Mouse (Mus musculus) adrenal gland, adult 2 months (tissue): ENCODE measurements around the gene Spast. TPM values are rescaled to one million over a fixed set of nuclear protein-coding genes. Genes with fewer than 3 reads are reported as not detected.
A peak's percentile ranks its signal among the peaks of the same experiment; 100 is the strongest.
"Not testable (repeated sequence)": the region's sequence is repeated elsewhere in the genome, so short reads cannot be mapped to it uniquely, and the experiment has no call there.

Experiments used
- DNase-seq: peaks from one replicate; pipeline ENCODE4 v3.0.0; 2021
- long read RNA-seq: library from polyadenylated mRNA; stranded (forward); transcript quantifications from one replicate; pipeline ENCODE4 v2.0.0, GENCODE M21; 2021
- polyA plus RNA-seq: library from polyadenylated mRNA; depleted of rRNA; stranded (reverse); fragments of >200 nt; gene quantifications from 2 replicates; pipeline ENCODE4 v1.2.3, GENCODE M21; 2012; rRNA removed
- total RNA-seq, 2 experiments: library from RNA; stranded (reverse); gene quantifications; 2 replicates each; pipeline ENCODE4 v1.2.3; 2021

The Spast gene
- total RNA-seq (10 to 100 TPM; 26.1 to 33.4 TPM), polyA plus RNA-seq (11.0 and 12.5 TPM in 2 replicates)
- long read RNA-seq, full-length matches to known transcripts, result 13 of 27 reads
- long read RNA-seq, partial matches to known transcripts, result 2 of 27 reads
- long read RNA-seq, other reads (novel, unspliced or antisense), result 12 of 27 reads

- DNase-seq, result peak; percentile 92
Measured at GRCm38 (mm10) chr17:74338937-74339804, at the start of gene Spast. Spast (plus strand) TSS chr17:74338987.

DNA sequence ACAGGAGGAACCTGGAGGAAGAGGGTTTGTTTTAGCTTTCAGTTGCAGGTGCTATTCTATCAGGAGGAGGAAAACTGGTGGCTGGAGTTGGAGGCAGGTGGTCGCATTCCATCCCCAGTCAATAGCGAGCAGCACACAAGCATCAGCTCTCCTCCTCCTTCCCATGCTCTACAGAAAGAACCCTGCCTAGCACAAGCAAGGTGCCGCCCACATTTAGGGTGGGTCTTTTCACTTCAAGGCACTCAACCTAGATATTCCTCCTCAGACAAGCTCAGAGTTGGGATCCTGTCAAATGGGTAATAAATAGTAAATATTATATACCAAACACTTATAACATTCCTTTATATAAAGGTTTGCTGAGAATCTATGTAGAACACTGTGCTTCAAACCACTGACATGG lies 48.6 kb upstream of the Spast start:
- DNase-seq, result no peak

- no peak for DNase-seq
Measured at GRCm38 (mm10) chr17:74290869-74291268, 47.9 kb upstream of the Spast start.

DNA sequence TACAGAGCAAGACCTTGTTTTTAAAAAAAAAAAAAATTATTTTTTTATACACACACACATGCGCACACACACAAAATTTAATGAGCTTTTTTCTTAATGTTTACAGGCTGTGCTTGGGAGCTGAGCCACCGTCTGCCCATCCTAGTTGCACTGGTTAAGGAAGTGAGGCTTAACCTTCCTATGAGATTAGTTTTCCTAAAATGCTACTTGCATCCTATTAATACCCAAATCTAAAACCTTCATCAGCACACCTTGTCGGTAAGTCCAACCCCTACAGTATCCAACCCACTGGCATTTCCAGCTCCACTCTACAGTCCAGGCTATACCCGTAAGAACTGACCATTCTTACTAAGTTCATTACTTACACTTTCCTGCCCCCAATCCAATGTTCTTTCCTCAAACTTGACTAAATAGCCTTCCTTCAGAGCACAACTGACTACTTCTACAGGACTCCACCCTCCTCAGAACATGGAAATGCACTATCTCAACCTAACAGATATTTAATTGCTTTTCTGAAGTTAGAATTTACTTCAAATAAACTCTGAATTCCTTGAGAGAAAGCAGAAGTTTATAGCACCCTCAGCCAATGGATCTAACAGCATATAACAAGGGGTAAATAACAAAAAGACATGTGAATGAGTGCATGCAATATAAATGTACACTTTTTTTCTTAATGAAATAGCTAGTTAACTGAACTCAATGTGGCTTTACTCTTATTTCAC lies 47.0 kb upstream of the Spast start:
- DNase-seq, result no peak

DNA sequence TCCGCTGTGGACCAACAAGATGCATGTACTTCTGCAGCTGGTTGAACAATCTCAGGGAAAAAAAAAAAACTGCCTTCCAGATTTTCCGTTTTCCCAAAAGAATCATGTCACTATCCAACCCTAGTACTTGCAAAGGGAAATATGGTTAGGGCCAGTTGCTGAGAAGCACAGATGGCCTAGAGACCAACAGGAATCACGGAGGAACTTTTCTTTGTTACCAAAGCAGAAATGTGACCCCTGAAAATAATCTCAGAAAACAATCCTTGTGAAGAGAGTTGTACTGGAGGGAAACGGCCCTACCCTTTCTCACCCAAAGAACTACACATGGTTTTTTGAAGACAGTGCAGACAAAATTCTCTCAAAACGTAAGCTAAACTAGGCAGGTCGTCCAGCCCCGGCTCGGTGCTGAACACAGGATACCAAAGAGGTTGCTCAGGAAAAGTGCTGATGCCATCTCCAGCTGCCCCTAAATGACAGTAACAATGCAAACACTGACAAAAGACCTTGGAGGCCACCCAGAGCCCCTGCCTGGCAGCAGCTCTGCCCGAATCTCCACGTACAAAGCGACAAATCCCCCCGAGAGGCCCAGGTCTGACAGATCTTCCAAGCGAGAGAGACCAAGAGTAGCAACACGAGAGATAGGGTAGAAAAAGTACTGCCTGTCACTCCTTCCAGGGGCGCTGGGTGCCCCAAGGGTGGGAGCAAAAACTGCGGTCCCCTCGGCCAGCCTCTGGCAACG lies 44.9 kb upstream of the Spast start:
- peak; percentile 70 for DNase-seq

- DNase-seq, result peak; percentile 95
Measured at GRCm38 (mm10) chr17:74294426-74295025, 44.3 kb upstream of the Spast start.

- DNase-seq, result peak; percentile 94
Measured at GRCm38 (mm10) chr17:74295026-74295970, 43.5 kb upstream of the Spast start, which contains the start of gene Memo1. Memo1 (minus strand) TSS chr17:74295521.

- DNase-seq, result peak; percentile 47
Measured at GRCm38 (mm10) chr17:74296076-74296823, 42.5 kb upstream of the Spast start.

DNA sequence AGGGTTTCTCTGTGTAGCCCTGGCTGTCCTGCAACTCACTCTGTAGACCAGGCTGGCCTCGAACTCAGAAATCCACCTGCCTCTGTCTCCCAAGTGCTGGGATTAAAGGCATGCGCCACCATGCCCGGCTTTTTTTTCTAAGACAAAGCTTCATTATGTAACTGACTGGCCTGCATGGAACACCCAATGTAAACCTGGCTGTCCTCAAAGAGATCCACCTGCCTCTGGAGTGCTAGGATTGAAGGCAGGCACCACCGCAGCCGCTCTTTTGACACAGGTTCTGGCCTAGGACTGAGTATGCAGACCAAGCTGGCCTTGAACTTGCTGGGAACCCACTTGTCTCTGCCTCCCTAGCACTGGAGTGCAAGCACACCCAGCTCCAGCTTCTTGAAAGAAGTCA lies 41.8 kb upstream of the Spast start:
- not testable (repeated sequence) for DNase-seq

DNA sequence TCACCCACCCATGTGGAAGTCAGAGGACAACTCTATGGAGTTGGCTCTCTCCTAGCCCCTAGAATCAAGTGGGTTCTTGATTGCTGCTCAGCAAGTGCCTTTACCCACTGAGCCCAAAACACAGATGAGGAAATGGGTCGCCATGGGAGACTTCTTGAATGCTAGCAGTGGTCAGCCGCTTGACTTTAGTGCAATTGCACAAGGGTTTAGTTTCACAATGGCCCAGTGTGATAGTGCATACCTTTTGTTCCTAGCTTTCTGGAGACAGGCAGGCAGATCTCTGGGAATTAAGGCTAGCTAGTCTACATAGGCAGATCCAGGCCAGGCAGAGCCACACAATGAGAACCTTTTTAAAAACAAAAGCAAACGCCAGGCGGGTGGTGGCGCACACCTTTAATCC lies 38.7 kb upstream of the Spast start:
- no peak for DNase-seq

- DNase-seq, result no peak
Measured at GRCm38 (mm10) chr17:74304060-74304459, 34.7 kb upstream of the Spast start.

DNA sequence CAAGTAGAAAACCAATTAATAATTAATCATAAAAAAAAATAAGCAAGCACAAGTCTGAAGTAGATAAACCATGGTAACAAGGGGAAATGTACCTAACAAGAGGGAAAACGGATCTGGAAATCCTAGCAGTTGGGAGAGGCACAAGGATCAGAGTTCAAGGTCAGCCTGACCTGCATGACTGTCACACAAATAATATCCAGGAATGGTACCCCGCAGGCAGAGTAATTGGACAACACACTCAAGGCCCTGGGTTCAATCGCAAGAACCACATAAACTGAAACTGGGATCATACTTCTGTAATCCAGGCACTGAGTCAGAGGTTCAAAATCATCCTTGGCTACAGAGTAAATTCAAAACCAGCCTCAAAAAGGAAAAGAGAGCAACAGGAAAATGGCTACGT lies 33.2 kb upstream of the Spast start:
- no peak for DNase-seq

DNA sequence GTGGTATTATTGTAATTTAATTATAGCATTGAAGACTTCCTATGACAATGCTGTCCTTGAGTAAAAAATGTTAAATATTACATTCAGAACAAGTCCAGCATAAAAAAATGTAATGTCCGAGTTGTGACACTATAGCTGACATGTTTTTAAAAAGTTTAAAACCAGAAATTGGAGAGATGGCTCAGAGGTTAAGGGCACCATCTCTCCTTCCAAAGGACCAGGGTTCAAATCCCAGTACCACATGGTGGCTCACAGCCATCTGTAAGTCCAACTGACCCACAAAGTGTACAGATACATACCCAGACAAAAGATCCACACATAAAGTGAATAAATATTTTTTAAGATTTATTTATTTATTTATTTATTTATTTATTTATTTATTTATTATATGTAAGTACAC lies 32.8 kb upstream of the Spast start:
- DNase-seq, result no peak

DNA sequence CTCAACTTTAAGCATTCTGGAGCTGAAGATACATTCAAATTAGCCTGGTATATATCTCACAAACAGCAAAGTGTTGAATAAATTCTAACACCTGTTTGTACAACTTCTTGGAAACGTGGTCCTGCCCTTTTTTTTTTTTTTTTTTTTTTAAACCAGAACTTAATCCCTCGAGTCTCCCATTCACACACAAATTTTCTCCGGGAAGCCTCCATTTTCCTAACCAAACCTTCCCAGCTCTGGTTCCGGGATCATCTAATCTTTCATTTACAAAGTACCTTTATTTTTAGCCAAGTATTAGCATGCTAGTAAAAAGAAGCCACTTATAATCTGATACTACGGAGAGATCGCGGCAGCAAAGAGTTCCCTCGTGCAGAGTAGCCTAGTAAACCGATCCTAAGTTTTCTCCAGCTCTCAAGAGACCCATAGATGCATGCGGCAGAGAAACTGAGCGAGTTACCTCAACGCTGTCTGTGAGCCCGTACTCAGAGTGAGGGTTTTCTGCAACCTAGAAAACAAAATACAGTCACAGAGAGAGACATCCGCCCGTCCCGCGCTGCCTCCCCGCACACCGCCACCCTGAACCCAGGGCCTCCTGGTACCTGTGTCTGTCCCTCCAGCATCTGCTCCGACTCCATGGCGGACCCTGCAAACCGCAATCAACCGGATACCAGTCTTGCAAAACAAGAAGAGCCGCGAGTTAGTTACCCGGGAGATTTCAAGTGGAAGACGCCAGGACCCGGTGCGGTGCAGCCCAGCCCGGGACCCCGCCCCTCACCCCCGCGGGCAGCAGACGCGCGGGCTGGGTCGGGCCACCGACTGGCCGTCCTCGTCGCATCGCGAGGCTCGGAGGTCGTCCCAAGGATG lies 23.1 kb upstream of the Spast start:
- DNase-seq, result no peak

- DNase-seq, result peak; percentile 94
Measured at GRCm38 (mm10) chr17:74316309-74316863, 22.4 kb upstream of the Spast start.

DNA sequence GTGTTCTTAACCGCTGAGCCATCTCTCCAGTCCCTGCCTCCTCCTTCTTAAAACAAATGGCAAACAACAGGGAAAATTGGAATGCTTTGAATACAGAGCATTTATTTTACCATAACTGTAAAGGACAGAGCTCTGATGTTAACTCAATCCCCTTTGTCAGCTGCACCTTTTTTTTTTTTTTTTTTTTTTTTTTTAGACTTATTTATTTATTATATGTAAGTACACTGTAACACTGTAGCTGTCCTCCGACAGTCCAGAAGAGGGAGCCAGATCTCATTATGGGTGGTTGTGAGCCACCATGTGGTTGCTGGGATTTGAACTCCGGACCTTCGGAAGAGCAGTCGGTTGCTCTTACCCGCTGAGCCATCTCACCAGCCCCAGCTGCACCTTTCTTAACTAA lies 20.1 kb upstream of the Spast start:
- DNase-seq, result no peak

GRCm38 (mm10) chr17:74322400-74323054 lies 16.3 kb upstream of the Spast start:
- DNase-seq, result no peak

DNA sequence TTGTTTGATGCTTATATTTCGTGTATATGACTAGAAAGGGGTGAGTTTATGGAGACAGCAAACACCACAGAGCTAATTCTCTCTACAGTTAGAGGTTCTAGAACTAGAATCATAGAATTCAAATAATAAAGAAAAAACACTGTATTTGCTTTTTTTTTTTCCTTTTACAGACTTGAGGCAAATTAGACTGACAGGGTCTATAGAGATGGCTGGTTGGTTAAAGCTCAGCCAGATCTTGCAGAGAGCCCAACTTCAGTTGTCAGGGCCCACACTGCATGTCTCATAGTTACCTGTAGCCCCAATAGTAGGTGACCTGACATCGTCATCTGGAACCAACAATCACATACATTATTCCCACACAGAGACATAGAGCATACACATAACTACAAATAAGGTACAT lies 14.9 kb upstream of the Spast start, which contains the start of gene Dpy30:
Gene Dpy30, minus strand, starts transcription at position 101 of the 400 bp plus-strand sequence.
- no peak for DNase-seq
